Mouse (Mus musculus): ENCODE data around the gene Nme3. TPM values are rescaled to one million over a fixed set of nuclear protein-coding genes. Genes with fewer than 3 reads are reported as not detected.

Nme3 gene
- total RNA-seq, 4 experiments from 2014 or later, result 29.0 to 31.4 (median 29.5) TPM

DNA sequence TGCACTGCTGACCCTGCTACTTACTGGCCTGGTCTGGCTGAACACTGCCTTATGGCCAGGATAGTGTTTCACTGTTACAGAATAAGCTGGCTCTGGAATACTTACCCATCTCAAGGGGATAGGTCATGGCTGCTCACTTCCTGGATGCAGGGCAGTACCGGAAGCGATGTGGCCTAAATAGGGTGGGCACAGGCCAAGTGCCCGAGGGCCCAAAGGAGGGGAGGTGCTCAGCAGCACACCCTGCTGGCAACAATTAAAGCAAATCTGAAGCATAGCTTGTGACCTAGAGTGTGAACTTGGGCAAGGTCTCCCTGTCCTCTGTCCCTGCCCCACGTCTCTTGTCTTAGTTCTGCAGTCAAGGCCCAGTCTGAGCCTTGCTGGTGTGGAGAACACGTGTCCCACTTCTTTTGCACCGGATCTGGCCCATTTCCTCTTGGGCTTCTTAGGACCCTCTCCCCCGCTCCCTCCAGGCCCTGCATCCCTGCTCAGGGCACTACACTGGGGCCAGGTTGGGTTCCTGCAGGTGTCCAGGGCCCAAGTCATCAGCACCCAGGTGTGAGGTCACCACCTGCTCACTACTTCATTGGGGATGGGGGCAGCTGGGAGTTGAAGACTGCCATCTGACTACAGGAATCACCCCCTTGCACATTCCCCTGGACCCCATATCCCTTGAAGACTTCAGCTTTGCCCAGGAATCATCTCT is 14.4 kb upstream of the Nme3 start:
- no peak for DNase-seq (ENCODE audit: low spot score)

DNA sequence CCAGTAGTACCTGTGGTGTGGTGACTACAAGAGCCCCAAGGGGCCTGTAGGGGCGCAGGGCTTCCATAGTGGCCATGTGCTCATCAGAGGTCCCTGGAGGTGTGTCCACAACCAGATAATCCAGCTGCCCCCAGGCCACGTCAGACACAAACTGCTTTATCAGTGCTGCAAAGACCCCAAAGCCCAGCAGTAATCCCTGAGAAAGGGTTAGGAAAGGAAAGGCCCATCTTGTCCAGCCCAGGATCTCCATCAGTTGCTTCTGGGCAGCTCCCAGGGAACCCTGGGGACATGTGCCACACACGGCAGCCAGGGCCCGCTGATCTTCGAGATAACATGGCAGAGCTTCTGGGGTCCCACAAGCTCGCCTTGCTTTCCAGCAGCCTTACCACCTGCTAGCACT is 11.9 kb upstream of the Nme3 start:
- DNase-seq (ENCODE audit: low spot score), result no peak

DNA sequence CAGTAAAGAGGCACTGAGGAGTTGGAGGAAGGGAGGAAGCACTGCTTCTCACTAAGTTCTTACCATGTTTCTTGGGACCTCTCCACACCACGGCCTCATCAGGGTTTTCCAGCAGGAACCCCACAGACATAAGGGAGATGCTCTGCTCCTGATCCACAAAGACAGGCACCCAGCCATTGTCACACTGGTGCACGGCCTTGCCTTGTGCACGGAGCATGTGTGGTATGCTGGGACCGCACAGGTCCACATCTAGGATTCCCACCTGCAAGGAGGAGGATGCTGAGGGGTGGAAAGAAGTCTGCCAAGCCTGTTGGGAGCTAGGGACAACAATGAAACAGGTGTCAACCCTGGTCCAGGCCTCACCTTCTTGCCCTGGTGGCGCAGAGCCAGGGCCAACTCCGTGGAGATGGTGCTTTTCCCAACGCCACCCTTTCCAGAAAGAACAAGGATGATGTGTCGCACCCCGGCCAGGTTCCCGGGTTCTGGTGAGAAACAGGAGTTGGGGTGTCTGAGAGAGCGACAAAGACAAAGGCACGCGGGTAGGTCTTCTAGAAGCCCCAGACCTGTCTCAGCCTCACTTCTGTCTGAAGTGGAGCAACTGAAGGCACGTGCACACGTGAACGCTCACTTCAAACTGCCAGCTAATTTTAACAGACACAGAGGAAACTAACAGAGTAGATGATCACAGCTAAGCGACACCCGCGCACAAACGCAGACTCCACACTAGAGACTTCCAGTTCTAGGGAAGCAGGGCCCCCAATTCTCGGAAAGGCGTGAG is 10.8 kb upstream of the Nme3 start:
- no peak for DNase-seq (ENCODE audit: low spot score)

DNA sequence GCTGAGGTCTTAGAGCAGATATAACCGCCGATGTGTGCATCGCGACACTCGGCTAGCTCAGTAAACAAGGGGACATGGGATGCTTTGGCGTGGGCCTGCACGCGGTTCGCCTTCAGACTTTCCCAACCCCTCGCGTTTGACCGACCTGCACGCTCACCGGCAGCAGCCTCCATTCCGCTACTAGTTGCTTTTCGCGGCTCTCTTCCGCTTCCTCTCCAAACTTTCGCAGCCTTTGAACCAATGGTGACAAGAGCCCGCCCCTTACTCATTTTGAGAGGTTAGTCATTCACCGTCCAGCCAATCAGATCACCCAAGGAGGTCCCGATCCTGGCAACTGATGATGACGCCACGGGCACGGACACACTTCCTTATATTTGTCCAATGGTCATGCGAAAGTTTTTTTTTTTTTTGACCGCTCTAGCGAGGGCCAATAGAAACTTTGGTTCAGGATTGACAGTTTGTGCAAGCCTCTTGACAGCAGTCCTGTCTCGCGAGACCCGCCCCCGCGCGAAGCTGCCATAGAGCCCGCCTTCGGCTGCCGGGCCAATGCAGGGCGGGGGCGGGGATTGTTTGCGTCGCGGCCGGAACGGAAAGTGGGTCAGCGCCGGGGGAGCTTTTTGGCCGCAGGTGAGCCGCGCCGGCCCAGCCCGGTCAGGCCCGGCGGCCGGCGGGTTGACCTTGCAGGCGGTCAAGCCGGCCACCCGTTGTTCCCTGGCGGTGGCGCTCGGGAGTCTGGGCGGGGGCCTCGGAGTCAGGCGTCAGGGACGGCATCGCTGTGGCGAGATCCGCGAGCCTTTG is 10.0 kb upstream of the Nme3 start, which contains the start of the genes Nubp2 and Spsb3:
Nubp2 (minus strand) TSS at position 216 of the 798 bp plus-strand sequence.
Spsb3 (plus strand) TSS at position 510 of the 798 bp plus-strand sequence.
- DNase-seq (ENCODE audit: low spot score), result peak; percentile 99

DNA sequence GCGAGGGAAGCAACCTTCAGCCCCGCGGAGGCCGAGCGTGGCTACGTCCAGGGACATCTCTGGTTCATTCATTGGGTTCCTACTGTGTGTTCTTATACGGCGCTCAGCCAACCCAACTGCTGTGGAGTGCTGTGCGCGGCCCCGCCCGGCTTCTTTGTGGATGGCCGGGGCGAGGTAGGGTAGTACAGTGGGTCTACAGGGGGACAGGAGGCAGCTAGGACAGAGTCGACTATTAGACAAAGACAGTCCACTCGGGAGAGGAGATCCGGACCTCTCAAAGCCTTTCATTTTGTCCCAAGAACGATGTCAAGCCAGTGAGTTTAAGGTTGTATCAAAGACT is 9.4 kb upstream of the Nme3 start:
- DNase-seq (ENCODE audit: low spot score), result no peak

DNA sequence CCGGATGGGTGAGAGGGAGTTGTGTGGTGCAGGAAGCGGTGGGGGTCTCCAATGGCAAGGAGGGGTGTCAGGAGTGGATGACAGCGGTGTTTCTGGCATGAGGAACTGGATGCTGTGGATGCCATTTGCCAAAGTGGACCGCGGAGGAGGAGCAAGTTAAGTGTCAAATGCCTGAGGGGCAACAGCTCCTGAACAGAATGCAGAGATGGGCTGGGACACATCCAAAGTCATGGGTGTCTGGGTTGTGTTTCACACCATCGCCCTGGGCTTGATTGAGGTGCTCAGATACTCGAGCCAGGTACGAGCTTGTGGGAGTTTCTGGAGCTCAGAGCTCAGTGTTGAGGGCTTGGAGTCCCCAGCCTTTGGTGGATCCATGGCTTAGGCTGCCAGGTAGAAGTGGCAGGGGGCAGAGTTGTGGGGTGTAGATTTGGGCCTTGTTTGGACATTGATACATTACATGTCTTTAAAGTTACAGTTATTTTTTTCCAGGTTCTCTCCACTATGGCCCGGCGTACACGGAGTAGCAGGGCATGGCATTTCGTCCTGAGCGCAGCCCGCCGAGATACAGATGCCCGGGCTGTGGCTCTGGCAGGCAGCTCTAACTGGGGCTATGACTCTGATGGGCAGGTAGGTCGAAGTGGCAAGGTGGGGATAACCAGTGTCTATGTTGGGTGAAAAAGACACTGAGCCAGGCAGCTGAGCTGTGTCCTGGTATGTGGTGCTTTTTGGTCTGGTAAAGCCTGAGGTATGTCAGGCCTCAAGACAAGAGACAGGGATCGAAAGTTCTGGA is 8.8 kb upstream of the Nme3 start:
- DNase-seq (ENCODE audit: low spot score), result no peak

DNA sequence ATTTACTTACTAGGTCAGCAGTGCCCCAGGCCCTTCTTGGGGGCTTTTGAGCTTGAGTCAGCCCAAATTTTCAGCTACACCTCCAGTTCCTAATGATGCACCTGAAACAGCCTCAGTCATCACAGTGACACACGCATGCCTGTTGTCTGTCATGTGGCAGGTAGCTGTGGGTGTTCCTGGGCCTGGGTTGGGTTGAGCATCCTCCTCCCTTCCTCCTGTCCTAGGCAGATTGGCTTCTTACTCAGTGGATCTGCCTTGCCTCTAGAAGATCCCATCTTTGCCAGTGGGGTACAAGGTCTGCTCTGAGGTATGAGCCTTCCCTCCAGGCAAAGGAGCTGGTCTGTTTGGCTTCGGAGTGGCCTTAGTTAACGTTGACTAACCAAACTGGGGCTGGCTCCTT is 7.4 kb upstream of the Nme3 start:
- no peak for DNase-seq (ENCODE audit: low spot score)

DNA sequence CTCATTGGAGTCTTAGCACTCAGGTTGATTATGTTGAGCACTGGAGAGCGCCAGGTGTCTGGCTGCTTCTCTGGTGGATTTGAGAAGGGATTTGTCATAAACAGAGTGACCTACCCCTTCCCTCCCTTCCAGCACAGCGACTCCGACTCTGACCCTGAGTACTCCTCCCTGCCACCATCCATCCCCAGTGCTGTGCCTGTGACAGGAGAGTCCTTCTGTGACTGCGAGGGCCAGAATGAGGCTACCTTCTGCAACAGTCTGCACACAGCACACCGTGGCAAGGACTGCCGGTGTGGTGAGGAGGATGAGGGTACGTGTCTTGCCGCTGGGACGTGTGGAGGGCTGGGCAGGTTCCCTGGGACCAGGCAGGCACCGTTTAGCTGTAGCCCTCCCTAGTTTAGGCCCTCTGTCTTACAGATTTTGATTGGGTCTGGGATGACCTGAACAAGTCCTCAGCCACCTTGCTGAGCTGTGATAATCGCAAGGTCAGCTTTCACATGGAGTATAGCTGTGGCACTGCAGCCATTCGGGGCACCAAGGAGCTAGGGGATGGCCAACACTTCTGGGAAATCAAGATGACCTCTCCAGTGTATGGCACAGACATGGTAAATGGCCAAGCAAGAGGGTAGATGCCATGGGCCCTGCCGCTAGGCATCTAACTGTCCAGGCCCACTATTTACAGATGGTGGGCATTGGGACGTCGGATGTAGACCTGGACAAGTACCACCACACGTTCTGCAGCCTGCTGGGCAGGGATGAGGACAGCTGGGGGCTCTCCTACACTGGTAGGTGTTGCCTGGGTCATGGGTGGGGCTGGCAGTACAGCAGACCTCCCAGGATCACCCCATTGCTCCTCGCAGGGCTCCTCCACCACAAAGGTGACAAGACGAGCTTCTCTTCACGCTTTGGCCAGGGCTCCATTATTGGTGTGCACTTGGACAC is 5.9 kb upstream of the Nme3 start:
- no peak for DNase-seq (ENCODE audit: low spot score)

DNA sequence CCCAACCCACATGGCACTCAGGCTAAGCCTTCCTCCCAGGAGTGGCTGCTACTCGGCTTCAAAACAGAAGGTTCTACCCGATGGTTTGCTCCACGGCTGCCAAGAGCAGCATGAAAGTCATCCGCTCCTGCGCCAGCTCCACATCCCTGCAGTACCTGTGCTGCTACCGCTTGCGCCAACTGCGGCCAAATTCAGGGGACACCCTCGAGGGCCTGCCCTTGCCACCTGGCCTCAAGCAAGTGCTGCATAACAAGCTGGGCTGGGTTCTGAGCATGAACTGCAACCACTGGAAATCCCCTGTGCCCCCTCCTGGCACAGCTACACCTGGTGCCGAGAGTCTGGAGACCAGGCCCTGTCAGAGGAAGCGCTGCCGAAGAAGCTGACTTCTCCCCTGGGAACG is 5.0 kb upstream of the Nme3 start:
- DNase-seq (ENCODE audit: low spot score), result no peak

DNA sequence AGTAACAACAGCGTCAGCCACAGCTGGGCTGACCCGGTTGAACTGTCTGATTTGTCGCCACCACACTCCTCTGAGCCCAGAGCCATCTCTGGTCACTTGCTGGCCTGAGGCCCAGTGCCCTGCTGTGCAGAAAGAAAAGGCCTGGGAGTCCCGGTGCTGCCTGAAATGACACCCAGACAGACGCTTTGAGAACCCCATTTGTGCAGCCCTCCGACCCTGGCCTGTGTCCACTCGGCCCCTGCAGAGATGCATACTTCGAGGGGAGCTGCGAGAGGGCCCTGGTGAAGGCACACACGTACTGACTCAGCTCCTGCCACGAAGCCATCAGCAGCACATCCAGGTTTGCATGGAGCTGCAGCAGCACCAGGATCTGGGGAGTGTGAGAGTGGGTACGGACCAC is 3.5 kb upstream of the Nme3 start:
- no peak for DNase-seq (ENCODE audit: low spot score)

DNA sequence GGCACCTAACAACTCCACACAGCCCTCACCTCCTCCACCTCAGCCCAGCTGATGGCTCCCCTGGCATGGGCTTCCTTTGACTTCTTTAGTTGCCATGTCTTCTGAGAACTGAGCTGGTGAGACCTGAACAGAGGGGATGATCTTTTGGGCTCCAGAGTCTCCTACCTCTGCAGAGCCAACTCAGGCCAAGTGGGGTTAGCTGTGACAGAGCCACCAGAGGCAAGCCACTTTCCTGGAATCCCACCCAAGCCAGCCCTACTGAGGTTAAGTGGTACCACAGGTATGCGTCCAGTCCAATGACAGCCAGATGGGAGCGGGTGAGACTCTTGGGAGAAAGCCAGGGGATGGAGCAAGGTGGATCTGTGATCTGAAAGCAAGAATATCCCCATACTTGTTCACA is 3.0 kb upstream of the Nme3 start:
- DNase-seq (ENCODE audit: low spot score), result no peak

DNA sequence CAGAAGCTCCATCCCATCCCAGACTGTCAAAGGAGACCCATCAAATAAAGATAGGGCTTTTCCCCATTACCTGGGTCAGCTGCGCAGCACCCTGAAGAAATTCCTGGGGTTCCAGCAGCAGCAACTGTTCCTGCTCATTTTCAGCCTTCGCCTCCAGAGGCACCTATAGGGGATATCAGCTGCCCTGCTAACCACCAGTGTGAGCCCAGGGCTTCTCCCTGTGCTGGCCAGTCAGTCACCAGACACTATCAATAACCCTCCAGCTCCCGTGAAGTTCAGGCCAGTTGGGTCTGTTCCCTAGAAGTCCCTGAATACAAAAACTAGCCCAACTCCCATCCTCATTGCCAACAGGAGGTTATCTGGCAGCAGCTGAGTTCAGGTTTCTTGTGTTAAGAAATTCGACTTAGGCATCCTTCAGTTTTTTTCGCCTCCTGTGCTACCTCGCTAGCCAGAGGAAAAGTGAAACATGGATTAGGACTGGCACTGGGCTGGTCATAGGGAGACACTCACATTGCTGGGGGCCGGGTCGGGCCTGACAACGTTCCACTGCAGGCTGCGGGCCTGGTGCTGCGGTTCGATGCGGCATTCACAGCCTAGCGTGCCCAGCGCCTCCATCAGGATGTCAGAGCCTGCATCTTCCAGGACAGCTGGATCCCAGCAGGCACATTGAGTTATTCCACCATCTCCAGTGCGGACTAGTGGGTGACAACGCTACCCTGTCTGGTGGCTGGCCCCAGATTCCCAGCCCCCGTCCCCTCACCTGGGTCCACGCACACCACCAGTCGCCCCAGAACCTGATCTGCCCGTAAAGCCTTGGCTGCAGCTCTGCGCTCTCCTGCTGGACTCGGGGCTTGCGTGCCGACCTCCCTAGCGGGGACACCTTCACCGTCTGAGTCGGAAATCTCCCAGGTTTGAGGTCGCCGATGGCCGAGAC is 2.0 kb upstream of the Nme3 start:
- DNase-seq (ENCODE audit: low spot score), result no peak

DNA sequence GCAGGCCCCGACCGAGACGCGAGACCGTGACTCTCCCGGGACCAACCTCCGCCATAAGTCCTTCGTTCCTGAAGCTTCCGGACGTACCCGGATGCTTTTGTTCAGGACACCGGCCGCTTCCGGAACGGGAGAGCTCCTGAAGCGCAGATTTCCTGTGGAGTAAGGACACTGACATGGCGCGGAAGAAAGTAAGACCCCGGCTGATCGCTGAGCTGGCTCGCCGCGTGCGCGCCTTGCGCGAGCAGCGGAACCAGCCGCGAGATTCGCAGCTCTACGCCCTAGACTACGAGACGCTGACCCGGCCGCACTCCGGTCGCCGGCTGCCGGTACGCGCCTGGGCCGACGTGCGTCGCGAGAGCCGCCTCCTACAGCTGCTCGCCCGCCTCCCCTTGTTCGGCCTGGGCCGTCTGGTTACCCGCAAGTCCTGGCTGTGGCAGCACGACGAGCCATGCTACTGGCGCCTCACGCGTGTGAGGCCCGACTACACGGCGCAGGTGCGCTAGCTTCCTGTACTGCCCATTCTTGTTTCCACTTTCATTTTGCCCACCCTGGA is 1.2 kb upstream of the Nme3 start, which contains the start of the genes Eme2 and Mrps34:
Eme2 (minus strand) TSS at position 93 of the 553 bp plus-strand sequence.
Mrps34 (plus strand) TSS at position 122 of the 553 bp plus-strand sequence.
- DNase-seq (ENCODE audit: low spot score), result peak; percentile 82

DNA sequence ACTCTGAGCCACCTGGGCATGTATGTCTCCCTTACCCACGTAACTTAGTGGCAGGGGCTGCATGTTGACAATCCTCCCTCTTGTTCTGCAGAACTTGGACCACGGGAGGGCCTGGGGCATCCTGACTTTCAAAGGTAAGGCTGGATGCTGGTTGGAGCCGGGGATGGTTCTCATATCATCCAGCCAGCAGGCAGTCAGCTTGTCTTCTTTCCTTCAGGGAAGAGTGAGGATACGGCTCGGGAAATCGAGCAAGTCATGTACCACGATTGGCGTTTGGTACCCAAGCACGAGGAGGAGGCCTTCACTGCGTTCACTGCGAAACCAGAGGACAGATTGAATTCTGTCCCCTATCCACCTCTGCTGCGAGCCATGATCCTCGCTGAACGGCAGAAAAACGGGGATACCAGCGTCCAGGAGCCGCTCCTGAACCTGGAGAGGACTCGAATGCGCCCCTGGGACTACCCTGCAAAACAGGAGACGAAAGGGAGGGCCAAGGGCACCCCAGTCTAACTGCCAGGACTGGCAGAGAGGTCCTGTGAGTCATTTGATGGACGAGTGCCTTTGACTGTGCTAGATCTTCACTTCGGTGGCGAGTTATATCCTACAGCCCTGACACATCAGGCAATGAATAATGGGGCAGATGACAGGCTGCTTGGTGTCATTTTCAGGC is 594 bp upstream of the Nme3 start:
- DNase-seq (ENCODE audit: low spot score), result no peak

DNA sequence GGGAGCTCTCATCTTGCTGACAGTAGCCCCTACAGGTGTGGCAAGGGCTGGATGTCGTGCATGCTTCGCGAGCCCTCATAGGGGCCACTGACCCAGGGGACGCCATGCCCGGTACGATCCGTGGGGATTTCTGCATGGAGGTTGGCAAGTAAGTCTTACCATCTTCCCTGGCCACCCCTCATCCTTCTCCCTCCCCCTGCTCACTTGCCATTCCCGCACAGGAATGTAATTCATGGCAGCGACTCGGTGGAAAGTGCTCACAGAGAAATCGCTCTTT is 631 bp downstream of the Nme3 start:
- no peak for DNase-seq (ENCODE audit: low spot score)

DNA sequence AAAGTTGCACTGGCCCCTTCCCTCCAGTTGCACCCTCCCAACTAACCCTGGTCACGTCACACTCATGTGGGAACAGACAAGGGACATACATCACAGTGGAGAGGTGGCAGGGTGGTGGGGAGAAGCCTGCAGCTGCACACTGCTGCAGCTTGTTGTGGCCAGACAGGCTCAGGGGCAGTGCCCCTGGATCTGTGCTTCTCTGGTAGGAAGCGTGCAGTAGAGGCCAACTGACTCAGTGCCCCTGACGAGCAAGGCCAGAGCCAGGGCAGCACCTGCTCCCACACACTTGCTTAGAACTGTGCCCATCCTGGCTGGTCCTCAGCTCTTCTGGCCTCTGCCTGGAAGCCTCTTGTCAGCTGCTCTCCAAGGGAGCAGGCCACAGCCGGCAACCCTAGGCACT is 1.3 kb downstream of the Nme3 start:
- DNase-seq (ENCODE audit: low spot score), result no peak

DNA sequence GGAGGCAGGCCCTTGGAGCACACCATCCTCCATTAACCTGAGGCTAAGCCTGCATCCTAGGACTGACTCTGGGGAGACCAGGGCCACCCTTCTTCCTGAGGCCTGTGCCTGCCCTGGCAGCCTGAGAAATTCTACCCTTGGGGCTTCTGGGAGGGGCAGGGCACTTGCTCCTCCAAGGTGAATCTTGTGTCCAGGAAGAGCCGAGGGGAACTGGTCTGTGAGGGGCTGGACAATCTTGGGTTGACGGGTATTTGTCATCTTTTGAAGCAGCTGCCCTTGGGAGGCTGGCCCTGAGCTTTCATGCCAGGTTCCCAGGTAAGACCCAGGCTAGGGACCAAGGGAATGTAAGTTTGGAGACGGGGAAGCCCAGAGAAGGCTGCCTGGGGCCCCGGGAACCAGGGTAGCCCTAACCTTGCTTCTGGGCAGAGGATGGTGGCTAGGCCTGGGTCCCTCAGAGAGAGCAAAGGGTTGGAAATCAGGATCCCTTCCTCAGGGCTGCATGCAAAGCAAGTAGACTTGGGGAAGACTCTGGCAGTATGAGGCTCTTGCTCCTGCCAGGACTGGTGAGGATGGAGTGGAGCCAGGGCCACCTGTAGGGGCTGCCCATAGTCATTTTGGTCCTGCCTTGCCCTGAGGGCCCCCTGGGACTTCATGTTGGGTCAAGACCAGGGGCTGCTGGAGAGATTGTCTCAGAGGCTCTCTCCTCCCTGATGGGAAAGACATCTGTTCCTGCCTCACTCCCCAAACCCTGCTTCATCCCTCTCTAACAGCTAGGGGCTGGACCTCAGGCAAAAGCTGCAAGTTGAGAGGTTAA is 1.9 kb downstream of the Nme3 start:
- no peak for DNase-seq (ENCODE audit: low spot score)

DNA sequence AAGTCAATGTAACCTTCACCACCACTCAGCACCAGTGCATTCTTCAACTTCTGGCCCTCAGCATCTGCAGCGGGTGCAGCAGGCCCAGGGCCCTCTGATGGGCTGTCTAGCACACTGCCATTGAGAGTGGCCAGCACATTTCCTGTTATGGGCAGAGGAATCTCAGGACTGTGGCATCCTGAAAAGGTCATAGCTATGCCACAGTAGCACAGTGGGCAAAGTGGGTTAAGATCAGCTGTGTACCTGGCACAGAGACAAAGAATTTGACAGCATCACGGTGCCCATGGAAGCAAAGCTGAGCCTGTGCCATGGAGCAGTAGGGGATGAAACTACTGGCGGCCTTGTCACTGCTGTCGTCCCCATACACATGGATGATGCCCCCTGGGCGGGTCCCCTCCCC is 2.9 kb downstream of the Nme3 start:
- peak; percentile 65 for DNase-seq (ENCODE audit: low spot score)

Measured in heart, adult 8-10 months (tissue).